ENCODE assay signal across 8 mouse cellular contexts in the genomic region with DNA sequence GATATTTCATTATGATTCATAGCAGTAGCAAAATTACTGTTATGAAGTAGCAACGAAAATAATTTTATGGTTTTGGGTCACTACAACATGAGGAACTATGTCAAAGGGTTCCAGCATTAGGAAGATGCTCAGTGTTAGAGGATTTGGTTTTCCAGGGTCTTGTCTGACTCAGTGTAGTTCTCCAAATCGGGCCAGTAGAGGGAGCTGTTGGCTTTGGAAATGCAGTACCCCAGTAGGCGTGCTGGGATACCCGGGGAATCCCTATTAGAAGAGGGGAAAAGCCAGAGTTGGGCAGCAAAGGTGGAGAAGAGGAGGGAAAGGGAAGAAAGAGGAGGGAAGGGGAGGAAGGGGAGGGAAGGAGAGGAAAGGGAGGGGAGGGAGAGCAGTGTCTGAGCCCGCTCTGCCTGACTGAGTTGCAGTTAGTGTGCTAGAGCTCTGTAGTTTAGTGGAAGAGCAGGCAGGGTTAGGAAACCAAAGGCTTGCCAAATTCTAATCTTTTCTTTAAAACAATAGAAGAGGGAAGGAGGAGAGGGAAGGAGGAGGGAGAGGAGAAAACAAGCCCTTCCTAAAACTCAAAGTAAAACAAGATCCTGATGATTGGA. TPM values are rescaled to one million over a fixed set of nuclear protein-coding genes. Genes with fewer than 3 reads are reported as not detected.
A peak's percentile ranks its signal among the peaks of the same experiment; 100 is the strongest.
DNase-seq lines count a peak whose midpoint lies in the region; ATAC-seq and TF ChIP-seq lines count a peak whose summit lies in the region.

No protein-coding gene starts in this region.

- no peak overlapping the region for H3K4me3 ChIP-seq in bone marrow, adult 2 months (replicated peaks; ENCODE audit: control insufficient read depth, low read depth, low read length)
- no peak overlapping the region for H3K4me3 ChIP-seq in embryonic fibroblast, embryonic 13.5 days (ENCODE audit: insufficient read depth, low read length)
- no peak overlapping the region for H3K4me3 ChIP-seq in heart, embryonic 12.5 days
- H3K4me3 ChIP-seq in kidney, embryonic 16.5 days (ENCODE audit: low read length): no peak overlapping the region
- H3K4me3 ChIP-seq in liver, adult 2 months (ENCODE audit: insufficient read depth, low read depth, low read length): no peak overlapping the region
- H3K4me3 ChIP-seq in neural tube, embryonic 11.5 days (ENCODE audit: low read depth, low read length): no peak overlapping the region
- no peak overlapping the region for H3K4me3 ChIP-seq in stomach, postnatal 0 days (ENCODE audit: low read depth, low read length)

- H3K36me3 ChIP-seq in heart, embryonic 12.5 days: no peaks in the 10 kb centered on the region
- H3K36me3 ChIP-seq in kidney, embryonic 16.5 days (ENCODE audit: insufficient read depth, low read length): no peaks in the 10 kb centered on the region
- no peaks in the 10 kb centered on the region for H3K36me3 ChIP-seq in liver, adult 2 months (ENCODE audit: control insufficient read depth, insufficient read depth, low read length)
- H3K36me3 ChIP-seq in neural tube, embryonic 11.5 days (ENCODE audit: control insufficient read depth, insufficient read depth, low read length): no peaks in the 10 kb centered on the region
- H3K36me3 ChIP-seq in stomach, postnatal 0 days (ENCODE audit: control insufficient read depth, insufficient read depth, low read length): no peaks in the 10 kb centered on the region

- ATAC-seq in heart, embryonic 12.5 days (ENCODE audit: insufficient number of reproducible peaks, low FRiP score): peak; percentile 77; the same call in 1 of the 2 replicates
- ATAC-seq in kidney, embryonic 16.5 days (ENCODE audit: low FRiP score, low TSS enrichment): peak; percentile 81
- peak; percentile 79; the same call in 1 of the 2 replicates for ATAC-seq in neural tube, embryonic 11.5 days (ENCODE audit: insufficient read depth, low FRiP score, low TSS enrichment)
- ATAC-seq in stomach, postnatal 0 days (ENCODE audit: low FRiP score, low TSS enrichment): peak; percentile 77

- DNase-seq in A20 (ENCODE audit: low read depth, low spot score): peak; percentile 73
- DNase-seq in liver, adult 2 months (ENCODE audit: extremely low read depth, low read depth, low spot score): peak; percentile 52
- peak; percentile 82 for DNase-seq in neural tube, embryonic 11.5 days (ENCODE audit: low spot score)
- peak; percentile 80 for DNase-seq in stomach, postnatal 0 days (ENCODE audit: low spot score)

- no peaks in the 10 kb centered on the region for H3K9me3 ChIP-seq in heart, embryonic 12.5 days (replicated peaks)
- H3K9me3 ChIP-seq in kidney, embryonic 16.5 days (ENCODE audit: low read length): no peaks in the 10 kb centered on the region
- no peaks in the 10 kb centered on the region for H3K9me3 ChIP-seq in neural tube, embryonic 11.5 days (ENCODE audit: control insufficient read depth, low read length)
- no peaks in the 10 kb centered on the region for H3K9me3 ChIP-seq in stomach, postnatal 0 days (ENCODE audit: control insufficient read depth, low read length)

- no peak for TF ChIP-seq POLR2A in bone marrow, adult 2 months (IDR thresholded peaks at IDR 0.05; ENCODE audit: borderline replicate concordance, control insufficient read depth, low read depth, low read length)
- no peak for TF ChIP-seq POLR2A in embryonic fibroblast, embryonic 13.5 days (IDR thresholded peaks at IDR 0.05; ENCODE audit: low read depth, low read length)
- TF ChIP-seq POLR2A in liver, adult 2 months (IDR thresholded peaks at IDR 0.05; ENCODE audit: extremely low read depth, insufficient read depth, low read length): no peak

- no peak for TF ChIP-seq EP300 in stomach, postnatal 0 days (optimal IDR thresholded peaks at IDR 0.05)

- peak; percentile 67 for TF ChIP-seq CTCF in bone marrow, adult 2 months (IDR thresholded peaks at IDR 0.05; ENCODE audit: control insufficient read depth, insufficient read depth, low read length)
- TF ChIP-seq CTCF in embryonic fibroblast, embryonic 13.5 days (IDR thresholded peaks at IDR 0.05; ENCODE audit: borderline replicate concordance, insufficient read depth, low read length): peak; percentile 33; the same call in 1 of the 2 replicates
- peak; percentile 59; the same call in 1 of the 2 replicates for TF ChIP-seq CTCF in liver, adult 2 months (IDR thresholded peaks at IDR 0.05; ENCODE audit: low read depth, low read length)
- peak; percentile 91 for TF ChIP-seq CTCF in stomach, postnatal 0 days (IDR thresholded peaks at IDR 0.05; ENCODE audit: low read depth)

- H3K27me3 ChIP-seq in heart, embryonic 12.5 days (replicated peaks): no peaks in the 10 kb centered on the region
- H3K27me3 ChIP-seq in kidney, embryonic 16.5 days (ENCODE audit: insufficient read depth, low read length): no peaks in the 10 kb centered on the region
- H3K27me3 ChIP-seq in liver, adult 2 months (ENCODE audit: control insufficient read depth, insufficient read depth, low read length): no peaks in the 10 kb centered on the region
- H3K27me3 ChIP-seq in neural tube, embryonic 11.5 days (ENCODE audit: control insufficient read depth, insufficient read depth, low read length): no peaks in the 10 kb centered on the region
- H3K27me3 ChIP-seq in stomach, postnatal 0 days (ENCODE audit: control insufficient read depth, insufficient read depth, low read length): no peaks in the 10 kb centered on the region

- H3K27ac ChIP-seq in bone marrow, adult 2 months (ENCODE audit: control insufficient read depth, insufficient read depth, low read depth, low read length, poor library complexity): no peak overlapping the region
- H3K27ac ChIP-seq in embryonic fibroblast, embryonic 13.5 days (ENCODE audit: insufficient read depth, low read length): no peak overlapping the region
- no peak overlapping the region for H3K27ac ChIP-seq in heart, embryonic 12.5 days (ENCODE audit: poor library complexity, severe bottlenecking)
- no peak overlapping the region for H3K27ac ChIP-seq in kidney, embryonic 16.5 days (ENCODE audit: low read length)
- no peak overlapping the region for H3K27ac ChIP-seq in liver, adult 2 months (replicated peaks; ENCODE audit: insufficient read depth, low read depth, low read length)
- H3K27ac ChIP-seq in neural tube, embryonic 11.5 days (ENCODE audit: low read depth, low read length): no peak overlapping the region
- H3K27ac ChIP-seq in stomach, postnatal 0 days (replicated peaks): no peak overlapping the region

- 17% methylated on average over 5 of the region's 5 CpGs for WGBS in bone marrow, adult 2 months
- WGBS in heart, embryonic 12.5 days: 9% methylated on average over 5 of the region's 5 CpGs
- 3% methylated on average over 5 of the region's 5 CpGs for WGBS in kidney, embryonic 16.5 days
- 19% methylated on average over 5 of the region's 5 CpGs for WGBS in liver, adult 2 months
- WGBS in neural tube, embryonic 11.5 days: 4% methylated on average over 5 of the region's 5 CpGs
- WGBS in stomach, postnatal 0 days: 8% methylated on average over 5 of the region's 5 CpGs

- H3K79me2 ChIP-seq in liver, adult 2 months (ENCODE audit: control insufficient read depth, insufficient read depth, low read length): 0 out of 2 replicates have a peak, but pooled peaks cover 3% of the 10 kb centered on the region

- no peaks in the 10 kb centered on the region; the same call in 1 of the 2 replicates for H3K4me1 ChIP-seq in bone marrow, adult 2 months (ENCODE audit: control insufficient read depth, insufficient read depth, low read length)
- H3K4me1 ChIP-seq in embryonic fibroblast, embryonic 13.5 days (ENCODE audit: control insufficient read depth, insufficient read depth, low read length): no peaks in the 10 kb centered on the region
- H3K4me1 ChIP-seq in heart, embryonic 12.5 days (replicated peaks): no peaks in the 10 kb centered on the region
- H3K4me1 ChIP-seq in kidney, embryonic 16.5 days (ENCODE audit: insufficient read depth, low read length): peaks cover 7% of the 10 kb centered on the region
- H3K4me1 ChIP-seq in liver, adult 2 months (ENCODE audit: control insufficient read depth, insufficient read depth, low read length): no peaks in the 10 kb centered on the region; the same call in 1 of the 2 replicates
- peaks cover 5% of the 10 kb centered on the region; the same call in 1 of the 2 replicates for H3K4me1 ChIP-seq in neural tube, embryonic 11.5 days (ENCODE audit: control insufficient read depth, insufficient read depth, low read length)
- no peaks in the 10 kb centered on the region for H3K4me1 ChIP-seq in stomach, postnatal 0 days (replicated peaks; ENCODE audit: control insufficient read depth, insufficient read depth)

- no peak overlapping the region for H3K9ac ChIP-seq in heart, embryonic 12.5 days
- no peak overlapping the region for H3K9ac ChIP-seq in kidney, embryonic 16.5 days (replicated peaks; ENCODE audit: low read length)
- H3K9ac ChIP-seq in liver, adult 2 months (ENCODE audit: low read depth, low read length): no peak overlapping the region
- no peak overlapping the region for H3K9ac ChIP-seq in neural tube, embryonic 11.5 days (ENCODE audit: low read length)
- H3K9ac ChIP-seq in stomach, postnatal 0 days (ENCODE audit: low read length): no peak overlapping the region

- H3K4me2 ChIP-seq in heart, embryonic 12.5 days: no peak overlapping the region
- H3K4me2 ChIP-seq in kidney, embryonic 16.5 days (replicated peaks; ENCODE audit: low read depth, low read length): no peak overlapping the region
- H3K4me2 ChIP-seq in neural tube, embryonic 11.5 days (ENCODE audit: low read depth): no peak overlapping the region
- no peak overlapping the region for H3K4me2 ChIP-seq in stomach, postnatal 0 days (replicated peaks; ENCODE audit: low read depth)

RNA-seq across cellular contexts. Expression of a gene that starts 51.8 kb away (rescaled TPM):
- polyA plus RNA-seq in bone marrow, adult 2 months (2011; ENCODE audit: insufficient read depth, insufficient read length, low replicate concordance, missing spikeins): 1.2 and 3.9 TPM in 2 replicates
- 0.16 and 0.17 TPM in 2 replicates for polyA plus RNA-seq in embryonic fibroblast, embryonic 13.5 days (2011; ENCODE audit: insufficient read length, low read depth, missing spikeins)
- polyA plus RNA-seq in heart, embryonic 12.5 days (2016; fragmentation: Nextera tagmentation; extraction: Ambion mirVana): 1.7 and 2.1 TPM in 2 replicates
- 8.5 and 8.6 TPM in 2 replicates for polyA plus RNA-seq in kidney, embryonic 16.5 days (2015; fragmentation: Nextera tagmentation; extraction: Ambion mirVana)
- total RNA-seq in liver, adult 2 months (2014; rRNA removed): 13.1 and 14.4 TPM in 2 replicates
- polyA plus RNA-seq in liver, adult 2 months (2012; rRNA removed): 9.1 and 14.1 TPM in 2 replicates
- polyA plus RNA-seq in neural tube, embryonic 11.5 days (2014; fragmentation: Nextera tagmentation; extraction: Ambion mirVana): 0.78 and 1.1 TPM in 2 replicates
- 0.27 and 0.41 TPM in 2 replicates for polyA plus RNA-seq in stomach, postnatal 0 days (2015; fragmentation: Nextera tagmentation; extraction: Ambion mirVana)

Comparison
In these comparisons a context has a peak if more than half of its experiments do, and no peak if none do; other contexts are left out.
1. CTCF ChIP-seq: peak in every context shown above with its lines; median percentile 91 in stomach, postnatal 0 days; 67 in bone marrow, adult 2 months; 59 in liver, adult 2 months; 33 in embryonic fibroblast, embryonic 13.5 days.